Comparison of ENCODE assay signal across 8 mouse cellular contexts in the genomic region with DNA sequence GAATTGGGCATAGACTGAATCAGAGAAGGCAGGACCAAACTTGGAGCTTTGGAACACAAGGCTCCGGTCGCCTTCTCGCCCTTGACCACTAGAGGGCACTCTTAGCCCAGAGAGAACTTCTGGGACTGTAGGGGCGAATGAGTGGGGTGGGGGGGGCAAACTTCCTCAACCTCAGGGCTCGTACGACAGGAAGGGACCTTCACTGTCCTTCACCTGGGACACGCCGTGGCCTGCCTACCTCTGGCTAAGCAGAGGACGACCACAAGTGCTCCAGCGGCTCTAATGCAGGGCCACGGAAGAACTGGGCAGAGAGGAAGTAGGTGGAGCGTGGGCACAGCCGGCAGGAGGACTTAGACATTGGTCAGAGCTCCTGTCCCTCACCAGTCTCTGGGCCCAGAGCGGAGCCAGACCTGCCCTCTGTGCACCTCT. TPM values are rescaled to one million over a fixed set of nuclear protein-coding genes. Genes with fewer than 3 reads are reported as not detected.
A peak's percentile ranks its signal among the peaks of the same experiment; 100 is the strongest.
DNase-seq lines count a peak whose midpoint lies in the region; ATAC-seq lines count a peak whose summit lies in the region.

No protein-coding gene starts in this region.

- H3K27me3 ChIP-seq in hindbrain, embryonic 11.5 days (ENCODE audit: control insufficient read depth, insufficient read depth, low read length): no peaks in the 10 kb centered on the region

- ATAC-seq in hindbrain, embryonic 11.5 days (ENCODE audit: low FRiP score): peak; percentile 86

- peak overlapping the region; percentile 46; the same call in 1 of the 2 replicates for H3K9ac ChIP-seq in hindbrain, embryonic 11.5 days (ENCODE audit: low read depth, low read length)

- H3K4me3 ChIP-seq in hindbrain, embryonic 11.5 days (ENCODE audit: low read depth, low read length): peak overlapping the region; percentile 43

- no peaks in the 10 kb centered on the region for H3K36me3 ChIP-seq in hindbrain, embryonic 11.5 days (ENCODE audit: control insufficient read depth, insufficient read depth, low read length)

- no peaks in the 10 kb centered on the region for H3K4me1 ChIP-seq in hindbrain, embryonic 11.5 days (replicated peaks; ENCODE audit: control insufficient read depth, insufficient read depth, low read length)

- H3K27ac ChIP-seq in hindbrain, embryonic 11.5 days (ENCODE audit: low read depth, low read length): no peak overlapping the region

- DNase-seq in MN1 (ENCODE audit: low spot score): peak; percentile 92
- DNase-seq in cerebellum, adult 9-10 months: peak; percentile 89
- peak; percentile 36 to 92 for DNase-seq in frontal cortex, adult 2 months (ENCODE audit: extremely low spot score in 1 of 2, low spot score in 1 of 2)
- peak; percentile 91 for DNase-seq in hindbrain, embryonic 11.5 days (ENCODE audit: low spot score)
- DNase-seq in layer of hippocampus, postnatal 25 days (ENCODE audit: extremely low spot score in 1 of 2, low spot score in 1 of 2): peak; percentile 75 to 88
- peak; percentile 89 for DNase-seq in lung, postnatal 25 days (ENCODE audit: low spot score)
- DNase-seq in retina, adult 2 months (ENCODE audit: low read depth, low spot score): peak; percentile 72
- DNase-seq in thymus, postnatal 36 days: peak; percentile 76 to 83

- no peaks in the 10 kb centered on the region for H3K9me3 ChIP-seq in hindbrain, embryonic 11.5 days (ENCODE audit: control insufficient read depth, low read length)

- peak overlapping the region; percentile 36 for H3K4me2 ChIP-seq in hindbrain, embryonic 11.5 days (replicated peaks; ENCODE audit: low read depth, low read length)

- 4% methylated on average over 14 of the region's 14 CpGs for WGBS in hindbrain, embryonic 11.5 days

RNA-seq across cellular contexts. Expression of a gene that starts 5.5 kb away (rescaled TPM):
- polyA plus RNA-seq in frontal cortex, adult 2 months (2012; rRNA removed): 155 and 168 TPM in 2 replicates
- 85.1 and 85.4 TPM in 2 replicates for polyA plus RNA-seq in hindbrain, embryonic 11.5 days (2014; fragmentation: Nextera tagmentation; extraction: Ambion mirVana)
- 10 to 100 TPM; 64.0 to 69.1 TPM for total RNA-seq in layer of hippocampus, postnatal 25 days (2021)

RNA-seq across cellular contexts. Expression of a gene that starts 13.2 kb away (rescaled TPM):
- polyA plus RNA-seq in frontal cortex, adult 2 months (2012; rRNA removed): 9.6 and 11.2 TPM in 2 replicates
- 35.4 and 39.7 TPM in 2 replicates for polyA plus RNA-seq in hindbrain, embryonic 11.5 days (2014; fragmentation: Nextera tagmentation; extraction: Ambion mirVana)
- 1 to 10 TPM; 8.7 to 9.6 TPM for total RNA-seq in layer of hippocampus, postnatal 25 days (2021)
